Mouse (Mus musculus) hematopoietic multipotent progenitor cell, adult 10-12 weeks (in vitro differentiated cells): Measurements from ENCODE around the gene Actl7a. TPM values are rescaled to one million over a fixed set of nuclear protein-coding genes. Genes with fewer than 3 reads are reported as not detected.

Experiments
- polyA plus RNA-seq: library from polyadenylated mRNA; stranded (reverse); fragments of >175 nt; gene quantifications from 2 replicates; pipeline ENCODE4 v1.2.3, GENCODE M21; 2012; ENCODE audit warnings: low replicate concordance

Gene Actl7a
- polyA plus RNA-seq: not detected in 2 replicates

GRCm38 (mm10) chr4:56743363-56744195 lies at the start of gene Actl7a:
Actl7a (plus strand) TSS chr4:56743413.

DNA sequence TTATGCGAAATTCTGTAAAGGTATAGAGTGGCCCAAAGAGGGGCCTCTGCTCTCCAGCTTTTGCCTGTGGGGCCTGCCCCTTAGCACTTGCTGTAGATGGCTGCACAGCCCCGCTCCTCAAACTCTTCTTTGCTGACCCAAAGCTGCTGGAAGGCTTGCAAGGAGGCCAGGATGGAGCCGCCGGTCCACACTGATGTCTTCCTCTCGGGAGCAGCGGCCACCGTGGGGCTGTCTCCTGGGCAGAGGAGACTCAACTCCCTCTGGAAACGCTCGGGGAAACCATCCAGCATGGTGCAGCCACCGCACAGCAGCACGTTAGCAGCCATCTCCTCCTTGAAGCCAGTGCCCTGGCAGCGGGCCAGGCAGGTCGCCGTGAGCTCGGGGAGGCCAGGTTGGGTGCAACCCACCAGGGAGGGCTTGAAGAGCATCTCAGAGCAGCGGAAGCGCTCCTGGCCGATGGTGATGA lies 3.2 kb upstream of the Actl7a start, which contains the start of gene Gm26657:
Gene Gm26657 (plus strand): TSS at position 51 of the 466 bp plus-strand sequence.

GRCm38 (mm10) chr4:56741041-56741493 lies 2.1 kb upstream of the Actl7a start, which contains the start of gene Actl7b:
Actl7b (minus strand) TSS chr4:56741443.

Other genes with a start within 250 kb of the Actl7a start
- not detected in 2 replicates for gene Gm26657, start 3.3 kb upstream of the Actl7a start, polyA plus RNA-seq
- gene Actl7b, start 2.0 kb upstream of the Actl7a start, polyA plus RNA-seq: 0.21 and 0.55 TPM in 2 replicates
- gene Elp1, start 58.9 kb downstream of the Actl7a start, polyA plus RNA-seq: 1.8 and 3.1 TPM in 2 replicates
- gene Fam206a, start 58.9 kb downstream of the Actl7a start, polyA plus RNA-seq: 4.4 and 7.8 TPM in 2 replicates
- 1.5 and 3.2 TPM in 2 replicates for gene Ctnnal1, start 121.8 kb downstream of the Actl7a start, polyA plus RNA-seq
- gene Tmem245, start 204.0 kb downstream of the Actl7a start, polyA plus RNA-seq: 2.8 and 4.0 TPM in 2 replicates
- gene Frrs1l, start 247.0 kb downstream of the Actl7a start, polyA plus RNA-seq: not detected in 2 replicates